Mouse (Mus musculus) right cerebral cortex, adult 18-20 months (tissue): ENCODE data around the gene Tbc1d7.

ENCODE experiments used
- DNase-seq: peaks from one replicate; pipeline ENCODE4 v3.0.0; 2022; ENCODE audit warnings: mixed read lengths

The Tbc1d7 gene

DNA sequence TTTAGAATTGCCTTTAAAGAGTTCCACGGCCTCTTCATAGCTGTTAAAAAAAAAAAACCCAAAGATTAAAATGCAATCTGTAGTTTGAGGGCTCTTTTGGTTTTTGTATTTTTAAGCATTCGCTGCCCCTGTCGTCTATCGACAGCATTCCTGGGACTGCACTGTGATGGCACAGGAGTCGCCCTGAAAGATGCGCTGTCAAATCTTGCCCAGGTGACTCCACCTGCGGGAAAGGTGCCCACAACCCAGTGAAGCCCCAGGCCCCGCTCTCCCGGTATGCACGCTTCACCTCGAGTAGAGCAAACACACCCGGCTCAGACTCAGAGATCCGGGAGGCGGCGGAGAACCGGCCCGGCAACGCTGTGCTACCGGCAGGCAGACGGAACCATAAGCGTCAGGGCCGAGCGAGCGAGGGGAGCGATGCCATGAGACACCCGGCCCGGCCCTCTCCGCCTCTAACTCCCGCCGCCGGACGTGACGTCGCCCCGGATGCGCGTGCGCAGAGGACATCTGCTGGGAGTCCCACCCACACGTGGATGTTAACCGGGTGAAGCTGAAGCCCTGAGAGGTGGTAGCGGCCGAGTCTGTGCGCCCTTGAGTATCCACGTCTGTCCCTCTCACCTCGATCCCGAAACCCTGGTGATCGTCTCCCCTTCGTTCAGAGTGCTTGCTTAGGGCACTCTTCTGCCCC is at the start of gene Tbc1d7:
Gene Tbc1d7, minus strand, starts transcription at position 482 of the 691 bp plus-strand sequence.
- peak; percentile 98 for DNase-seq

- DNase-seq: no peak
Observed at GRCm38 (mm10) chr13:43220635-43221034, 49.3 kb upstream of the Tbc1d7 start.

- DNase-seq: no peak
Observed at GRCm38 (mm10) chr13:43218764-43219163, 47.5 kb upstream of the Tbc1d7 start.

GRCm38 (mm10) chr13:43218284-43218683 is 47.0 kb upstream of the Tbc1d7 start:
- DNase-seq: no peak

- no peak for DNase-seq
Observed at GRCm38 (mm10) chr13:43217686-43218085, 46.4 kb upstream of the Tbc1d7 start.

- no peak for DNase-seq
Observed at GRCm38 (mm10) chr13:43217059-43217458, 45.8 kb upstream of the Tbc1d7 start.

DNA sequence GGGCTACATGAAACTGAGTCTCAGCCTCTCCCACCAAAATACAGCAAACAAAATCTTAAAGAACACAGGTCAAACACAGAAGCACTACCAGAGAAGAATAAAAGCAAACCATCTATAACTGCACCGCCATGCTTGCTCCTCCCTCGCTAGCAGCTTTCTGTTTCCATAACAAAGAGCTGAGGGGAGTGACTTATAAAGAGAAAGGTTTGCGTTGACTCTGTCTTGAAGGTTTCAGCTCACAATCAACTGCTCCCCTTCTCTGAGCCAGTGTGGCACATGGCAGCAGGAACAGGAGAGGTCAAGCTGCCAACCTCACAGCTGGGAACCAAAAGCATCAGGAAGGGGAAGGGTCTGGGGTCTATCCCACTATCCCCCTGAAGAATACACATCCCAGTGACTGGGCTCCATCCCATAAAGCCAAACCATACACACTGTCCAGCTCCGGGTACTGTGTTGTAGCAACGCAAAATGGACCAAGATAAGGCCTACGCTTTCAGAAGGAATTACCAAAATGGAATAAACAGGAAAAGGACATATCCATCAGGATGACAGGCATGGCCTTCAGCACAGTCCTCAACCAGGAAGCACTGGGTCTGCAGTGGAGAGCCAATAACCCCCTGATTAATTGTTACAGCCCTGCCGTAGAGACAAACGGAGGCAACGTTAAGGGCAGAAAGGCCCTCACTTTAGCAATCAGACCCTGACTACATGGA is 44.8 kb upstream of the Tbc1d7 start:
- DNase-seq: no peak

GRCm38 (mm10) chr13:43215144-43215993 is 44.1 kb upstream of the Tbc1d7 start:
- DNase-seq: no peak

DNA sequence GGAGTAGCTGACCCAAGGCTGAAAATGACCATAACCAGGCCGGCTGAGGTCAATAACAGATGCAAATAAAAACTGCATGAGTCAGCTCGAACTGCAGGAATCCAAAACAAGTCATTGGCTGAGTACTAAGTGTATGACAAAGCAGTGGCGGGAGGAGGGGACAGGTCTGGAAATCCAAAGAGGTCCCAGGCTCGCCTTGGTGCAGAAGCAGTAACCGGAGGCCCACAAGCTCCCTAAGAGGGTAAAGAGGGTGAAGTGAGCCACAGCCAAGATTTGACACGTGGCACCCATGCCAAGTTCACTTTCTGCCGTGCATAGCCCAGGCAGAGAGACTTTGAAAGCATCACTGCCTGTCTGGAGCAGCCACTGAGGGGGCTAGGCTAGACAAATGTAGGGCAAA is 41.0 kb upstream of the Tbc1d7 start:
- DNase-seq: no peak

- no peak for DNase-seq
Observed at GRCm38 (mm10) chr13:43210956-43211355, 39.7 kb upstream of the Tbc1d7 start.

DNA sequence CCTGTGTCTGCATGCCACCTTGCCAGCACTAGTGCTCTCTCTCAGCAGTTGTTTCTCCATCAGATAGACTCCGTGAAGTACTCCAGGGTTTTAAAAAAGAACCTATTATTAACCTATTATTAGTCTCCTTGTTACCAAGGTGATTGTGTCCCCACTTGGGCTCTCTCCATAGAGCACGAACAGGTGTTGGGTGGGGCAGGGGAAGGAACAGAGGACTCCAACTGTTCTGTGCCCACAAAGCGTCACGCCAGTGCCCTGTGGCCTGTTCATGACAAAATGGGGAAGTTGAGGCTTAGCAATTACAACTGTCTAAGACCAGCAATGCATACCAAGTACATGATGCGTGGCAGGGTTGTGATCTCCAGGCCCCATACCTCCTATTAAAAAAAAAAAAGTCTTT is 38.3 kb upstream of the Tbc1d7 start:
- no peak for DNase-seq

- DNase-seq: peak; percentile 39
Observed at GRCm38 (mm10) chr13:43208914-43209439, 37.7 kb upstream of the Tbc1d7 start.

GRCm38 (mm10) chr13:43206118-43206683 is 34.9 kb upstream of the Tbc1d7 start:
- DNase-seq: no peak

GRCm38 (mm10) chr13:43203641-43204040 is 32.3 kb upstream of the Tbc1d7 start:
- no peak for DNase-seq

DNA sequence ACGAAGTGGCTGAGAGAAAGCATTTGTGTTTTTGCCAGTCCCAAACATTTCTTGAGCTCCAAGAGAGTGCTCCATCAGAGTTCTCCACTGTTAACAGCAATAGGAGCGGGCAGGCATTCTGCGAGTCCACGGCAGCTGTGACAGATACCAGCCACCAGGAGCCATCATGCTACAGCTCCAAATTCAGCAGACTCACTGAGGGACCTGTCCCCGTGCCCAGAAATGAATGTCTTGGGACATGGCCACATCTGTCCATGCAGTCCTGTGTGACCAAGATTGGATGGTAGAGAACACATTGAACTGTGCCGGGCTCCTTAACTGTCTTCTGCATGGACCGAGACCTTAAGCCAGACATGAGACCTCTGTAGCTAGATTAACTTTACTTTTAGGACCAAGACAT is 31.9 kb upstream of the Tbc1d7 start:
- no peak for DNase-seq

DNA sequence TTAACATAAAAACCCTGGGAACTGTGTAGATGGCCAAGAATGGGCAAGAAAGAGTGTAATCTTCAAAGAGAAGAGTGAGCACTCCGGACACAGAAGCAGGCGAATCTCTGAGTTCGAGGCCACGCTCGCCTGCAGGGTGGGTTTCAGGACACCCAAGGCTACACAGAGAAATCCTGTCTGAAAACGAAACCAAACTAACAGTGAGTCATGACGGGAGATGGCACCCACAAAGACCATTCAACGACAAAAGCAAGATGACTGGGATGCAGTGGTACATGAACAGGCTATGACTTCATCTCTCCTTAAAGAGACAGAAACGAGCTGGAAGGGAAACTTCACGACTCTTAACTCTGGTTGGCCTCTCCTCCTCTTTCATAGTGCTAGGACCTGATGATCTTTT is 31.1 kb upstream of the Tbc1d7 start:
- DNase-seq: no peak

DNA sequence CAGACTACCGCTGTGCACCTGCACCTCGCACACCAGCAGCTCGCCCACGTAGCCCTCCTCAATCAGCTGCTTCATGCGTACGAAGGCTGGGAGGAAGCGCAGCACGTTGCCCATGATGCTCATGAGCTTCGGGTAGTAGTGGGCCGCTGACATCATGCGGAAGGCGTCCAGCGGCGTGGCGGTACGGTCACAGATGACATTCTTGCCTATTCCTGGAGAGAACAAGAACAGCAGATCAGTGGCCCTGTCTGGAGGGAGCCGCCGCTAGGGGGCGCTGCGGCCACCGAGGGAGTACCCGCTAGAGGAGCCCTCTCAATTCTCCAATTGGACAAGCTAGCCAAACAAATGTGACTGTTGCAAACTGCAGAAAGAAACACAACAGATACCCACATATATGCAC is 29.7 kb upstream of the Tbc1d7 start:
- DNase-seq: peak; percentile 59

- no peak for DNase-seq
Observed at GRCm38 (mm10) chr13:43200473-43200872, 29.2 kb upstream of the Tbc1d7 start.

DNA sequence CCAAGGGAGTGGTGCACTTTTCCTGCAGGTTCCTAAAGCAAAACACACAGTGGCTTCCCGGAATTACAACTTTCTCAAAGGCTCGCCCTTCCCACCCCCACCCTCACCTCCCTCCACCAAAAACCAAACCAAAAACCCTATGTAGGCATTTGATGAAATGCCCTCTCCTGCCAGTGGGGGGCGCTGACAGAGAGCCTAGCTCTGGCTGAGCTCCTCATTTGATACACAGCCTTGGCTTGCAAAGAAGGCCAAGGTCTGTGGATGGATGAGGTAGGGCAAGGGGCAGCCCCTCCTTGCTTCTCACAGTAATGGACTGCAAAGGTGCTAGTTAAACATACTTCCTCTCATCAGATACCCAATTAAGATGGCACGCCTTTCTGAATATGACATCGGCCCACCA is 28.4 kb upstream of the Tbc1d7 start:
- DNase-seq: no peak

DNA sequence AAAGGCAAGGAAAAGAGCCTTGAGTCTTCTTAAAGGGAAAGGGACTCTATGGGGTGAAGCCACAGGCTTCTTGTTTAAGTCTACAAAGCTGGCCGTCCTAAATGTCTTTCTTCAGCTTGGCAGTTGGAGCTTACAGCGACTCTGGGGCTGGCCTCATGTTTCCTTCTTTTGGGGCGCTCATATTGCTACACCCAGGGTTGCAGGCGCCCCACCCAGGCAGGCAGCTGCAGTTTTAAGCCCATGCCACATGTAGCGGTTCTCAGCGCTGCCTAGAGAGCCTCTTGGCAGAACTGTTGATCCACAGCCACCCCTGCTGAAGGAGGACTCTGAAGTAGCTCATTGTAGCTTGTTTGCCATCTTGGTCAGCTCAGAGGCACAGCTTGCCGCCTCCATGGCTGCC is 28.0 kb upstream of the Tbc1d7 start:
- no peak for DNase-seq

GRCm38 (mm10) chr13:43197187-43197586 is 25.9 kb upstream of the Tbc1d7 start:
- no peak for DNase-seq

DNA sequence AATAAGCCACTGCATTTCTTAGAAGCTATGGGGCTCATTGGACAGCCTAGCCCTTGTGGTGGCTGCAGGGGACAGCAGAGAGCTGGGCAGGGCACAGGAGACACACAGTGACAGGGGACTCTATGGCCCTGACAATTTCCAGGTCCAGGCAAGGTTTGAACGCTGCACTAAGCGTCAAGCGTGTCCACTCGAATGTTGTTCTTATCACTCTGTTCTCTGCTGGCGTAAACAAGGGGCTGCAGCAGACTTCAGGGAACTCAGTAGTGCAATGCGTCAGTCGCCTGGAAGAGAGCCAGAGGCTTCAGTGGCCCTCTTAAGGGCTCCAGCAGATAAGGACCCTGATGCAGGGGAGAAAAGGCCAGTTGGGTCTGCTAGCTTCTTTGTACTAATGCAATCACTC is 24.7 kb upstream of the Tbc1d7 start:
- DNase-seq: no peak

DNA sequence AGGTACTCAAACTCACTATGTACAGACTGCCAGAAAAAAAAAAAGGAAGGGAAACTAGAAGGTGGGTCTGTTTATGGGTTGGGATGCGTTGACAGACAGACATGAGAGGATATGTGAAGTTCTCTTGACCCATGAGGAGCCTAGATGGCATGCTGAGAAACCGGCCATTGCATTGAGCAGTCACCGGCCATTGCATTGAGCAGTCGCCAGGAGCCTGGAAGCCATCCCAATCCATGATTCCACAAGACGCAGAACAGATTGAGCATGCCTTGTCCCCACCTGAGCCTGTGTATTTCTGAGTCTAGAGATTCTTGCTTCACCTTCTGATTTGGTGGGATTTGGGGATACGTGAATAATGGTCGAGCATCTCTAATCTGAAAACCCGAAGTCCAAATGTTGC is 22.6 kb upstream of the Tbc1d7 start:
- no peak for DNase-seq
